ENCODE assay signal across 9 mouse cellular contexts in the genomic region with DNA sequence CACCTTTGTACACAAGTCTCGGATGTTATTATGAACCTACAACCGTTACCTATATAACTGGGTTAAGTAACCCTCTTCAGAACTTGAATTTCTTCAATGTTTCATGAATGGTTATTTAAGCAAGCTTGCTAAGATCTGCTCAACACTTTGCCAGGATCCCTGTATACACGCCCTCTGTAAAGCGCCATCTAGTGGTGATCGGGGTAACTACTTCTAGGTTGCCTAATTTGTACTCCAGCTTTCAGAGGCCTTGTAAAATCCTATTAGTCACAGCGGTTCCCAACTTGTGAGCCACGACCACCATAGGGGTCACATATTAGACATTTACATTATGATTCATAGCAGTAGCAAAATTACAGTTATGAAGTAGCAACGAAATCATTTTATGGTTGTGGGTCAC. TPM values are rescaled to one million over a fixed set of nuclear protein-coding genes. Genes with fewer than 3 reads are reported as not detected.
DNase-seq lines count a peak whose midpoint lies in the region; ATAC-seq lines count a peak whose summit lies in the region.
"Had no signal": no experiment of that assay in that cellular context is flagged by ENCODE, and none has a peak within 500 bp of the region (broad histone marks: within the 10 kb centered on the region; RNA-seq: fewer than 3 reads in every experiment).

No protein-coding gene starts in this region.

- no peaks in the 10 kb centered on the region for H3K9me3 ChIP-seq in forebrain, embryonic 15.5 days
- no peaks in the 10 kb centered on the region for H3K9me3 ChIP-seq in hindbrain, embryonic 12.5 days (replicated peaks)
- H3K9me3 ChIP-seq: neural tube, embryonic 12.5 days had no signal

- ATAC-seq in forebrain, embryonic 15.5 days (replicated peaks), result peak; percentile 59
- ATAC-seq in hindbrain, embryonic 12.5 days (ENCODE audit: low FRiP score), result peak; percentile 18; the same call in 1 of the 2 replicates

- no peaks in the 10 kb centered on the region for H3K27me3 ChIP-seq in forebrain, embryonic 15.5 days
- no peaks in the 10 kb centered on the region for H3K27me3 ChIP-seq in hindbrain, embryonic 12.5 days
- H3K27me3 ChIP-seq: neural tube, embryonic 12.5 days had no signal

- no peaks in the 10 kb centered on the region for H3K36me3 ChIP-seq in forebrain, embryonic 15.5 days
- no peaks in the 10 kb centered on the region for H3K36me3 ChIP-seq in hindbrain, embryonic 12.5 days
- H3K36me3 ChIP-seq: neural tube, embryonic 12.5 days had no signal

- H3K27ac ChIP-seq in forebrain, embryonic 15.5 days (replicated peaks), result no peak overlapping the region
- H3K27ac ChIP-seq in hindbrain, embryonic 12.5 days, result no peak overlapping the region
- H3K27ac ChIP-seq: neural tube, embryonic 12.5 days had no signal

- WGBS in forebrain, embryonic 15.5 days, result 19% methylated on average over 8 of the region's 8 CpGs
- WGBS in hindbrain, embryonic 12.5 days, result 22% methylated on average over 8 of the region's 8 CpGs

- no peak overlapping the region for H3K4me3 ChIP-seq in forebrain, embryonic 15.5 days
- no peak overlapping the region for H3K4me3 ChIP-seq in hindbrain, embryonic 12.5 days
- H3K4me3 ChIP-seq: neural tube, embryonic 12.5 days had no signal

- H3K4me1 ChIP-seq in forebrain, embryonic 15.5 days, result no peaks in the 10 kb centered on the region
- peaks cover 8% of the 10 kb centered on the region for H3K4me1 ChIP-seq in hindbrain, embryonic 12.5 days

- DNase-seq in R1 (ENCODE audit: low read depth, low spot score), result peak; percentile 82
- DNase-seq in cerebellum, adult 18-20 months, result peak; percentile 71 to 74
- DNase-seq in layer of hippocampus, postnatal 14 days (ENCODE audit: low spot score in 2 of 2), result peak; percentile 63 to 77
- DNase-seq in lung, postnatal 36 days, result peak; percentile 86
- DNase-seq in right cerebral cortex, adult 2 months (ENCODE audit: low spot score in 2 of 2), result peak; percentile 82 to 86
- DNase-seq in urinary bladder, postnatal 4 days (ENCODE audit: low spot score in 2 of 2), result peak; percentile 49 to 85

- no peak overlapping the region for H3K4me2 ChIP-seq in forebrain, embryonic 15.5 days (replicated peaks)
- H3K4me2 ChIP-seq in hindbrain, embryonic 12.5 days (replicated peaks), result no peak overlapping the region
- H3K4me2 ChIP-seq: neural tube, embryonic 12.5 days had no signal

- no peak overlapping the region for H3K9ac ChIP-seq in forebrain, embryonic 15.5 days (replicated peaks)
- H3K9ac ChIP-seq in hindbrain, embryonic 12.5 days, result no peak overlapping the region
- H3K9ac ChIP-seq: neural tube, embryonic 12.5 days had no signal

RNA-seq across cellular contexts. Expression of gene Ccdc81, which starts 4.5 kb away (rescaled TPM):
- 0.31 and 0.70 TPM in 2 replicates for polyA plus RNA-seq in forebrain, embryonic 15.5 days (2015; fragmentation: Nextera tagmentation; extraction: Ambion mirVana)
- 0.61 and 0.68 TPM in 2 replicates for polyA plus RNA-seq in hindbrain, embryonic 12.5 days (2016; fragmentation: Nextera tagmentation; extraction: Ambion mirVana)
- 1 to 10 TPM in 1 of 2 experiments, under 1 TPM in 1; 0.38 to 1.3 TPM for total RNA-seq in layer of hippocampus, postnatal 14 days (2021)

RNA-seq across cellular contexts. Expression of gene Hikeshi, which starts 33.1 kb away (rescaled TPM):
- 150 and 158 TPM in 2 replicates for polyA plus RNA-seq in forebrain, embryonic 15.5 days (2015; fragmentation: Nextera tagmentation; extraction: Ambion mirVana)
- 131 and 142 TPM in 2 replicates for polyA plus RNA-seq in hindbrain, embryonic 12.5 days (2016; fragmentation: Nextera tagmentation; extraction: Ambion mirVana)
- 100 to 1,000 TPM in 1 of 2 experiments, 10 to 100 TPM in 1; 84.7 to 102 TPM for total RNA-seq in layer of hippocampus, postnatal 14 days (2021)
